Mouse (Mus musculus) adrenal gland, adult 2 months (tissue): ENCODE data around the gene Fancd2os. TPM values are rescaled to one million over a fixed set of nuclear protein-coding genes. Genes with fewer than 3 reads are reported as not detected.

Source experiments
- DNase-seq: peaks from one replicate; pipeline ENCODE4 v3.0.0; 2021
- long read RNA-seq: library from polyadenylated mRNA; stranded (forward); transcript quantifications from one replicate; pipeline ENCODE4 v2.0.0, GENCODE M21; 2021
- polyA plus RNA-seq: library from polyadenylated mRNA; depleted of rRNA; stranded (reverse); fragments of >200 nt; gene quantifications from 2 replicates; pipeline ENCODE4 v1.2.3, GENCODE M21; 2012; rRNA removed
- total RNA-seq, 2 experiments: library from RNA; stranded (reverse); gene quantifications; 2 replicates each; pipeline ENCODE4 v1.2.3; 2021

The Fancd2os gene
- total RNA-seq: under 1 TPM in 1 of 2 experiments, not detected in 1; 0.21 TPM
- 0.15 TPM in 1 of 2 replicates, not detected in the other for polyA plus RNA-seq
- long read RNA-seq: 0 reads

- DNase-seq: peak; percentile 27
These were observed at the start of gene Fancd2os for GRCm38 (mm10) chr6:113600543-113601139. Gene Fancd2os (minus strand): TSS chr6:113600715.

GRCm38 (mm10) chr6:113650197-113650640 is 49.7 kb upstream of the Fancd2os start:
- DNase-seq: no peak

GRCm38 (mm10) chr6:113649346-113650196 is 49.1 kb upstream of the Fancd2os start:
- DNase-seq: no peak

GRCm38 (mm10) chr6:113644808-113645207 is 44.3 kb upstream of the Fancd2os start:
- DNase-seq: peak; percentile 69

GRCm38 (mm10) chr6:113643967-113644366 is 43.5 kb upstream of the Fancd2os start:
- no peak for DNase-seq

GRCm38 (mm10) chr6:113643021-113643420 is 42.5 kb upstream of the Fancd2os start:
- no peak for DNase-seq

GRCm38 (mm10) chr6:113642605-113643004 is 42.1 kb upstream of the Fancd2os start:
- no peak for DNase-seq

GRCm38 (mm10) chr6:113639201-113639600 is 38.7 kb upstream of the Fancd2os start:
- DNase-seq: no peak

- DNase-seq: peak; percentile 96
These were observed 38.0 kb upstream of the Fancd2os start, which contains the start of gene Irak2 for GRCm38 (mm10) chr6:113638302-113639040. Gene Irak2 (plus strand): TSS chr6:113638467.

GRCm38 (mm10) chr6:113632863-113633262 is 32.3 kb upstream of the Fancd2os start:
- no peak for DNase-seq

- DNase-seq: no peak
These were observed 29.8 kb upstream of the Fancd2os start for GRCm38 (mm10) chr6:113630322-113630721.

- DNase-seq: peak; percentile 47
These were observed 24.7 kb upstream of the Fancd2os start for GRCm38 (mm10) chr6:113624989-113625770.

GRCm38 (mm10) chr6:113623941-113624751 is 23.6 kb upstream of the Fancd2os start, which contains the start of gene Vhl:
Gene Vhl (plus strand): TSS chr6:113623959.
- DNase-seq: peak; percentile 94

- DNase-seq: no peak
These were observed 22.9 kb upstream of the Fancd2os start for GRCm38 (mm10) chr6:113623386-113623785.

- DNase-seq: no peak
These were observed 15.0 kb upstream of the Fancd2os start for GRCm38 (mm10) chr6:113615489-113615888.

- DNase-seq: no peak
These were observed 14.5 kb upstream of the Fancd2os start for GRCm38 (mm10) chr6:113614997-113615396.

GRCm38 (mm10) chr6:113614152-113614551 is 13.6 kb upstream of the Fancd2os start:
- no peak for DNase-seq

- DNase-seq: no peak
These were observed 11.9 kb upstream of the Fancd2os start for GRCm38 (mm10) chr6:113612258-113612969.

GRCm38 (mm10) chr6:113609293-113609692 is 8.8 kb upstream of the Fancd2os start:
- no peak for DNase-seq

- peak; percentile 73 for DNase-seq
These were observed 8.4 kb upstream of the Fancd2os start for GRCm38 (mm10) chr6:113608871-113609270.
